Mouse (Mus musculus): ENCODE measurements around the gene Map1b. TPM values are rescaled to one million over a fixed set of nuclear protein-coding genes. Genes with fewer than 3 reads are reported as not detected.

The Map1b gene
- polyA plus RNA-seq, 1 experiment: not detected

DNA sequence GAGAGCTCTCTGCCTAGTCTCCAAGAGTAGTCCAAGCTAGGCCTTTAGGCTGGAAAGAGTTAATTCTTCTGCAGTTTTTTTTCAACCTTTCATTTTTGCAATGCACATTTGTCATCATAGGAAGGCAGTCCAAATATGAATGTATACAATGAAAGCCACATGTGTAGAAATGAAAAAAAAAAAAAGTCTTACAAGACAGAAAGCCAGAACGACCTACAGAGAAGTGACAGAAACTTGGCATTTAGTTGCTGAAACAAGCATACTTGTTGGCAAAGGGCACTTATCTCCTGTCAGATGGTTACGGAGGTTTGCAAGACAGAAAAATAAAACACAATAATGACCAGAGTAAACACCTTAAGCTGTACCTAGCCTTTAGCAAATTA lies 9.8 kb downstream of the Map1b start:
- Histone ChIP-seq H3K4me3 (replicated peaks) (no peak overlapping the region), H3K27me3 (replicated peaks) (peaks cover 64% of the 10 kb centered on the region), H3K36me3 (replicated peaks; ENCODE audit: low read length) (no peaks in the 10 kb centered on the region), H3K9me3 (peaks cover 8% of the 10 kb centered on the region; the same call in 1 of the 2 replicates), H3K4me1 (peaks cover 22% of the 10 kb centered on the region)
- no peak for TF ChIP-seq GATA1 (IDR thresholded peaks at IDR 0.05; ENCODE audit: borderline replicate concordance, low read length)
- no peak for TF ChIP-seq FLI1 (IDR thresholded peaks at IDR 0.05; ENCODE audit: low read length)

GRCm38 (mm10) chr13:99505826-99506579 lies 10.3 kb downstream of the Map1b start:
- Histone ChIP-seq H3K27me3 (replicated peaks) (peaks cover 64% of the 10 kb centered on the region), H3K4me3 (replicated peaks) (no peak overlapping the region), H3K36me3 (replicated peaks; ENCODE audit: low read length) (no peaks in the 10 kb centered on the region), H3K4me1 (peaks cover 22% of the 10 kb centered on the region), H3K9me3 (peaks cover 8% of the 10 kb centered on the region; the same call in 1 of the 2 replicates)
- TF ChIP-seq FLI1 (IDR thresholded peaks at IDR 0.05; ENCODE audit: low read length): no peak
- no peak for TF ChIP-seq GATA1 (IDR thresholded peaks at IDR 0.05; ENCODE audit: borderline replicate concordance, low read length)

DNA sequence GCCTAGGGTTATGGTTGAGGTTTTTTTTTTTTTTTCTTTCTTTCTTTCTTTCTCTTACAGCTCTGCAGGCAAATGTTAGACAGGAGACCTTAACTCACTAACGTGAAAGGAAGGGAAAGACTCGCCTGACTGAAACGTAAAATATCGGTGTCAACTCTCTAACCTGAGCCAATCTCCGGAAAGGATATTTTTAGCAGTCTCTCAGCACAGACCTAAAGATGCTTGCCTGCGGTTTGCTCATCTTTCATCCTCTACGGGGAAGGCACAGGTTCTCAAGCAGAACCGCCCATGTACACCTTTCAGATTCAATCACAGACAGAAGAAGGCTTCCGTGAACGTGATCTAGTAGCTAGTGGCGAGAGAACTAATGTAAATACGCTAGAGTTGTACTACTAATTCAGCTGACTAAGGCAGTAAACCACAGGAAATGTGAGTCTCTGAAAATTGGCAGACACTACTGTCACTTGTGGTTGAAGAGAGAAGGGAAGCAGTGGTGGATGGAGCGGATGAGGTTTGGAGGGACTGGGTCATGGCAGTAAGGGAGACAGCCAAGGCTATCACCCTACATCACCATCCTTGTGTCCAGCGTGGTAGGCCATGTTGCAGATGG lies 12.9 kb downstream of the Map1b start:
- TF ChIP-seq FLI1 (IDR thresholded peaks at IDR 0.05; ENCODE audit: low read length) (no peak), GATA1 (IDR thresholded peaks at IDR 0.05; ENCODE audit: borderline replicate concordance, low read length) (no peak)
- peak overlapping the region; percentile 71 for H3K4me3 ChIP-seq (replicated peaks)
- peaks cover 64% of the 10 kb centered on the region for H3K27me3 ChIP-seq (replicated peaks)
- no peaks in the 10 kb centered on the region for H3K36me3 ChIP-seq (replicated peaks; ENCODE audit: low read length)
- H3K4me1 ChIP-seq: peaks cover 22% of the 10 kb centered on the region
- H3K9me3 ChIP-seq: peaks cover 8% of the 10 kb centered on the region; the same call in 1 of the 2 replicates

- peaks cover 59% of the 10 kb centered on the region for H3K27me3 ChIP-seq (replicated peaks)
- H3K36me3 ChIP-seq (replicated peaks; ENCODE audit: low read length): no peaks in the 10 kb centered on the region
- peaks cover 8% of the 10 kb centered on the region; the same call in 1 of the 2 replicates for H3K9me3 ChIP-seq
- H3K4me1 ChIP-seq: peaks cover 22% of the 10 kb centered on the region
- TF ChIP-seq FLI1 (IDR thresholded peaks at IDR 0.05; ENCODE audit: low read length) (no peak), GATA1 (IDR thresholded peaks at IDR 0.05; ENCODE audit: borderline replicate concordance, low read length) (no peak)
- peak overlapping the region; percentile 53 for H3K4me3 ChIP-seq (replicated peaks)
Measured at GRCm38 (mm10) chr13:99502911-99503310, 13.4 kb downstream of the Map1b start.

DNA sequence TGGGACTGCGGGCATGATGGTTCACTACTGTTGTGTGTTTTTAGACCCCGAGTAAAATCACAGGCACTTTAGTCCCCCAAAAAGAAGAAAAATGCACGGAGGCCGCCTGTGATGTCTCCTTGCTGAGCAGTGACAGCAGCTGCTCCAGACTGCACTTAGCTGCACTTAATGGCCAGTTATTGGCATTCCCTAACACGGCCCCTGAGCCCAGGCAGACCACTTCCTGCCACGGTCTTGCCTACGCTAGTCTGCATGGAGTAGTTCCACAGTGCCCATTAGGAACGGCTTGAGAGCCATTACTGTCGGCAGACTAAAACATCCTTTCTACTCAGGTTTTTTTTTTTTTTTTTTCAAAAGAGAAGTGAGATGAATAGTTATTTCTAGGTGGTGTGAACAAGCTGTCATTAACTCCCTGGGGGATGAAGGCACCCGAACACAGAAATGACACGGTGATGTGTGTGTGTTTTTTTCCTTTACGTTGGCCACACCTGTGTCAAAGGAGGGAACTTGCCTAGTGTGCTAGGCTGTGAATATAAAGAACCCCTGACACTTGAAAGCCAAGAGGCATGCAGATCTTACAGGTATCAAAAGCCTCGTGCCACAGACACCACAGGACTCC lies 14.1 kb downstream of the Map1b start:
- Histone ChIP-seq H3K4me1 (peaks cover 22% of the 10 kb centered on the region), H3K9me3 (peaks cover 8% of the 10 kb centered on the region; the same call in 1 of the 2 replicates), H3K27me3 (replicated peaks) (peaks cover 53% of the 10 kb centered on the region)

DNA sequence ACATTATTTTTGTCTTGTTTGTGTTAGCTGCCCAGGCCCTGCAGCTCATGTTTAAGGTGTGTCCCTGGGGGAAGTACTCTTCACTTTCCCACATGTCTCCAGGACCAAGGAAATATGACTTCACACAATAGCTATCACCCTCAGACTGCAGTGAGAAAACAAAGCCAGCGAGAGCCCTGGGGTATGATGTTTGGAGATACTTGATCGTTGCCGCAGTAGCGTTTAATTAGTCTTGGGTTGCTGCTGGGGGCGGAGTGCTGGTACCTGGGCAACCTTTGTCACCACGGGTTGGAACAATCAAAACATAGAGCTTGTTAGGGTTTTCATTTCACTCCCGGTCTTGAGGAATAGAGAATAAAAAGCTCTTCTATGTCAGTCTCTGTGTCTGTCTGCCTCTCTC lies 14.9 kb downstream of the Map1b start:
- peaks cover 47% of the 10 kb centered on the region for H3K27me3 ChIP-seq (replicated peaks)
- peaks cover 22% of the 10 kb centered on the region for H3K4me1 ChIP-seq
- peaks cover 8% of the 10 kb centered on the region; the same call in 1 of the 2 replicates for H3K9me3 ChIP-seq
- no peaks in the 10 kb centered on the region for H3K36me3 ChIP-seq (replicated peaks; ENCODE audit: low read length)
- TF ChIP-seq GATA1 (IDR thresholded peaks at IDR 0.05; ENCODE audit: borderline replicate concordance, low read length): no peak
- no peak for TF ChIP-seq FLI1 (IDR thresholded peaks at IDR 0.05; ENCODE audit: low read length)
- no peak overlapping the region for H3K4me3 ChIP-seq (replicated peaks)

More for the DNA sequence above, 14.1 kb downstream of the Map1b start:
- no peak overlapping the region for H3K4me3 ChIP-seq (replicated peaks)
- TF ChIP-seq GATA1 (IDR thresholded peaks at IDR 0.05; ENCODE audit: borderline replicate concordance, low read length): no peak
- no peaks in the 10 kb centered on the region for H3K36me3 ChIP-seq (replicated peaks; ENCODE audit: low read length)

- peaks cover 22% of the 10 kb centered on the region for H3K4me1 ChIP-seq
- H3K27me3 ChIP-seq (replicated peaks): peaks cover 40% of the 10 kb centered on the region
- H3K9me3 ChIP-seq: peaks cover 8% of the 10 kb centered on the region; the same call in 1 of the 2 replicates
- no peak overlapping the region for H3K4me3 ChIP-seq (replicated peaks)
- TF ChIP-seq GATA1 (IDR thresholded peaks at IDR 0.05; ENCODE audit: borderline replicate concordance, low read length) (no peak), FLI1 (IDR thresholded peaks at IDR 0.05; ENCODE audit: low read length) (no peak)
- H3K36me3 ChIP-seq (replicated peaks; ENCODE audit: low read length): no peaks in the 10 kb centered on the region
Measured at GRCm38 (mm10) chr13:99500609-99501008, 15.7 kb downstream of the Map1b start.

- H3K27me3 ChIP-seq (replicated peaks): peaks cover 34% of the 10 kb centered on the region
- no peaks in the 10 kb centered on the region for H3K36me3 ChIP-seq (replicated peaks; ENCODE audit: low read length)
- no peak overlapping the region for H3K4me3 ChIP-seq (replicated peaks)
- H3K4me1 ChIP-seq: peaks cover 22% of the 10 kb centered on the region
- 0 out of 2 replicates have a peak, but pooled peaks cover 8% of the 10 kb centered on the region for H3K9me3 ChIP-seq
- TF ChIP-seq FLI1 (IDR thresholded peaks at IDR 0.05; ENCODE audit: low read length): no peak
- TF ChIP-seq GATA1 (IDR thresholded peaks at IDR 0.05; ENCODE audit: borderline replicate concordance, low read length): no peak
Measured at GRCm38 (mm10) chr13:99499764-99500163, 16.6 kb downstream of the Map1b start.

DNA sequence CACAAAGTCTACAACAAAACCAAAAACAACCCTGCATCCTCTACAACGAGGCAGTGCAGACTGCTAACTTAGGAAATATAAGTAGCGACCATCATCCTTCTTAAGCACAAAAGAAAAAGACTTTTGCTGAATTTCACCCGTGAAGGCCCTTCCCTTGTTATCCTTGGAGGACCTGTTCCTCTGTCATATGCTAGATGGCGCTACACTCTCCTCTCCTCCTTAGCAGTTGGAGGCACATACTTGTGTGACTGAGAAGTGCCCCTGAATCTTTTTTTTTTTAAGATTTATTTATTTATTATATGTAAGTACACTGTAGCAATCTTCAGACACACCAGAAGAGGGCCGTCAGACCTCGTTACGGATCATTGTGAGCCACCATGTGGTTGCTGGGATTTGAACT lies 20.2 kb downstream of the Map1b start:
- no peak overlapping the region for H3K4me3 ChIP-seq (replicated peaks)
- H3K36me3 ChIP-seq (replicated peaks; ENCODE audit: low read length): no peaks in the 10 kb centered on the region
- TF ChIP-seq GATA1 (IDR thresholded peaks at IDR 0.05; ENCODE audit: borderline replicate concordance, low read length) (no peak), FLI1 (IDR thresholded peaks at IDR 0.05; ENCODE audit: low read length) (no peak)

GRCm38 (mm10) chr13:99494416-99494815 lies 21.9 kb downstream of the Map1b start:
- H3K27me3 ChIP-seq (replicated peaks): peaks cover 23% of the 10 kb centered on the region
- no peaks in the 10 kb centered on the region for H3K36me3 ChIP-seq (replicated peaks; ENCODE audit: low read length)
- H3K4me3 ChIP-seq (replicated peaks): no peak overlapping the region
- H3K9me3 ChIP-seq: no peaks in the 10 kb centered on the region
- TF ChIP-seq FLI1 (IDR thresholded peaks at IDR 0.05; ENCODE audit: low read length) (no peak), GATA1 (IDR thresholded peaks at IDR 0.05; ENCODE audit: borderline replicate concordance, low read length) (no peak)
- H3K4me1 ChIP-seq: no peaks in the 10 kb centered on the region

More for the DNA sequence above, 20.2 kb downstream of the Map1b start:
- no peaks in the 10 kb centered on the region for H3K9me3 ChIP-seq
- no peaks in the 10 kb centered on the region for H3K4me1 ChIP-seq
- H3K27me3 ChIP-seq (replicated peaks): peaks cover 27% of the 10 kb centered on the region
